Mouse (Mus musculus) macrophage (primary cell): ENCODE data around the gene Ralgps1. TPM values are rescaled to one million over a fixed set of nuclear protein-coding genes. Genes with fewer than 3 reads are reported as not detected.
A peak's percentile ranks its signal among the peaks of the same experiment; 100 is the strongest.

Source experiments
- H3K27ac ChIP-seq: fragments of 350-480 bp; formaldehyde crosslinking; 2 replicates; pipeline ENCODE4 v1.9.0; 2021
- H3K36me3 ChIP-seq: fragments of 350-480 bp; formaldehyde crosslinking; 2 replicates; pipeline ENCODE4 v1.9.0; 2021; ENCODE audit errors: inconsistent target
- H3K4me3 ChIP-seq: fragments of 350-480 bp; formaldehyde crosslinking; 2 replicates; pipeline ENCODE4 v1.9.0; 2021; ENCODE audit errors: inconsistent target
- H3K79me2 ChIP-seq: fragments of 350-480 bp; formaldehyde crosslinking; 2 replicates; pipeline ENCODE4 v1.9.0; 2021; ENCODE audit errors: inconsistent target
- WGBS: methylation state at CpG from one replicate; pipeline ENCODE4 v1.1.7; 2026; ENCODE audit warnings: inconsistent platforms; ENCODE audit not compliant: missing documents; 5-methylcytosine and 5-hydroxymethylcytosine counted together
- polyA plus RNA-seq: library from polyadenylated mRNA; stranded (reverse); fragments of 250-400 nt; gene quantifications from 3 replicates; pipeline ENCODE4 v1.2.4, GENCODE M21; 2018; ENCODE audit warnings: inconsistent platforms

Ralgps1 gene
- polyA plus RNA-seq, 1 experiment from 2014 or later, result 2.3 TPM

DNA sequence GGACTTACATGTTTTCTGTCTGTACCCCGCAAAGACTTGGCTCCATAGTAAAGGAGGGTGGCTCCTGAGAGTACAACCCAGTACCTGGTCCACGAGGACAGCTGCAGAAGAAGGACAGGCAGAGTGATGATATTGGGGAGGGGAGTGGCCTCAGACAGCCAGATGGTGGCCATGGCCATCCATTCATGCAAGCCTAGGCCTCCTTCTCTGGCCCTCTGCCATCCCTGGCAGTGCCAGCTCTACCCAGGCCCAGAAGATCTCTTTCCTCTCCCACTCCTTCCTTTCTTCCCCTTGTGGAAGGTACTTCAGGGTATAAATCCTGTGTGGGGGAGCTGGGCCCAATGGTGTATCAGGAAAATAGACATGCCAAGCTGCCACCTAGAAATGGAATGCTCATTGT, 228.0 kb downstream of the Ralgps1 start:
- 94% methylated on average over 2 of the region's 2 CpGs for WGBS
- no peak overlapping the region for H3K4me3 ChIP-seq
- no peak overlapping the region for H3K27ac ChIP-seq
- H3K79me2 ChIP-seq, result no peaks in the 10 kb centered on the region
- no peaks in the 10 kb centered on the region for H3K36me3 ChIP-seq

DNA sequence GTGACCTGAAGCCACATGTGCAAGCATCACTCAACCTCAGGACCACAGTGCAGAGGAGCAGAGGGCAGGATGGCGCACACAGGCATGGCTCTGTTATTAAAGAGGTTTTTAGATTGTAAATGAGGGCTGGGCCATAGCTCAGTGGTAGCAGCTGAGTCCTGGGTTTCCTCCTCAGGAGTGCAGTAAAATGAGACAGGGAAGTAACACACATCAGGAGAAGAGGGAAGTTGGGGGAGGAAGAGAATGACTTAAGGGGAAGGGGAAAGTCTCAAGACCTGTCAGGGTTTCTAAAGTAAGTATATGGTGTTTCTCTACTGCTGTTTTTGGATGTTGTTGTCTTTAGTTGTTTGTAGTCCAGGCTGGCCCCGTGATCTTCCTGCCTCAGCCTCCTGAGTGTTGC, 232.8 kb downstream of the Ralgps1 start:
- H3K36me3 ChIP-seq, result no peaks in the 10 kb centered on the region
- no peak overlapping the region; the same call in 1 of the 2 replicates for H3K27ac ChIP-seq
- 82% methylated on average over 2 of the region's 2 CpGs for WGBS
- H3K79me2 ChIP-seq, result no peaks in the 10 kb centered on the region
- H3K4me3 ChIP-seq, result no peak overlapping the region

DNA sequence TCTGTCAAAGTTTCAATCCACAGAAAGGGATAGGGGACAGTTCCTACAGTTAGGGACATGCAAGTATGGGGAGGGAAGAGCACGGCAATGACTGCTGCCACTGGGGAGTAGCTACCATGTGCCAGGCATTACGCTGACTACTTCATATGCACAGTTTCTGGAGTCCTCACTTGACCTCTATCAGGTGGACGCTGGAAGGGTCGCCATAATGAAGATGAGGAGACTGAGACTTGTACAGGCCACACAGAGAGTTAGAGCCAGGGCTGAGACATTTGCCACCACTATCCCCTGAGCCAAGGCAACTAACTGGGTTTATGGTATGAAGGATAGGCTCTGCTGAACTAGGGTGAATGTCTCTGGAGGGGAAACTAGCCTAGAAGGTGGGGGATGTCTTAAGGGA, 233.6 kb downstream of the Ralgps1 start:
- Histone ChIP-seq H3K4me3 (no peak overlapping the region), H3K27ac (no peak overlapping the region), H3K79me2 (no peaks in the 10 kb centered on the region), H3K36me3 (no peaks in the 10 kb centered on the region)
- 94% methylated on average over 4 of the region's 4 CpGs for WGBS

DNA sequence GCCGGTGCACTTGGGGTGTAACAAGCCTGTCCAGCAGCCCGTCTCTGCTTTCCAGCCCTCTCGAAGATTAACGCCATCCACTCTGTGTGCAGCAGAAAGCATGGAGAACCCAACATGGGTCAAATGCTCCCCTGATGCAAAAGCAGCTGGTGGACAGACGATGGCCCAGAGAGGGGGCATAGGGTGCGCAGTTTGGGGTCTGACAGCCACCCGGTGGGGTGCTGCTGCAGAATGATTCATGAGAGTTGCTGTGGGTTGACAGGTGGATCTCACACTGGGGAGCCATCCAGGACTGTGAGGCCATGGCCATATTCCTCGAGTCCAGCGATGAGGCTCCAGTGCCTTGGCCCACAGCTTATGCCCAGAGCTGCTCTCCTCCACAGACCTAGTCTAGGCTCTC, 234.0 kb downstream of the Ralgps1 start:
- no peaks in the 10 kb centered on the region for H3K36me3 ChIP-seq
- WGBS, result 97% methylated on average over 9 of the region's 9 CpGs
- no peak overlapping the region for H3K27ac ChIP-seq
- H3K79me2 ChIP-seq, result no peaks in the 10 kb centered on the region
- no peak overlapping the region for H3K4me3 ChIP-seq

DNA sequence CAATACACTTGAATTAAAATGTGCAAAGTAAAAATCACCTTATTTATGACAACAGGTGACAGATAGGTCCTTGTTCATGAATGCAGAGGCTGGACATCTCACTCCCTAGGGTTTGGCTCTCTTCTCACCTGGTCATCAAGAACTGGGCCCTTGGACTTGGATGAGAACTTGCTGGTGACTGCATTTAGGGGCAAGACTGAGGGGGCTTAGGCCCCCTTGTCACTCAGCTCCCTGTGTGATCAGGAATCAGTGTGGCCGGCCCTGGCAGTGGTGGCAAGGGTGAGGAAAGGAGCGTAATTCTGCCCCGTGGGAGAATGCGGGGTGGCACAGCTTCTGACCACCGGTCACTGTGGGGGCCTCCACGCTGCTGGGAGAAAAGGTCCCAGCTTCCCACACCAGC, 234.9 kb downstream of the Ralgps1 start:
- no peak overlapping the region for H3K27ac ChIP-seq
- no peak overlapping the region for H3K4me3 ChIP-seq
- no peaks in the 10 kb centered on the region for H3K79me2 ChIP-seq
- no peaks in the 10 kb centered on the region for H3K36me3 ChIP-seq
- WGBS, result 92% methylated on average over 5 of the region's 6 CpGs

DNA sequence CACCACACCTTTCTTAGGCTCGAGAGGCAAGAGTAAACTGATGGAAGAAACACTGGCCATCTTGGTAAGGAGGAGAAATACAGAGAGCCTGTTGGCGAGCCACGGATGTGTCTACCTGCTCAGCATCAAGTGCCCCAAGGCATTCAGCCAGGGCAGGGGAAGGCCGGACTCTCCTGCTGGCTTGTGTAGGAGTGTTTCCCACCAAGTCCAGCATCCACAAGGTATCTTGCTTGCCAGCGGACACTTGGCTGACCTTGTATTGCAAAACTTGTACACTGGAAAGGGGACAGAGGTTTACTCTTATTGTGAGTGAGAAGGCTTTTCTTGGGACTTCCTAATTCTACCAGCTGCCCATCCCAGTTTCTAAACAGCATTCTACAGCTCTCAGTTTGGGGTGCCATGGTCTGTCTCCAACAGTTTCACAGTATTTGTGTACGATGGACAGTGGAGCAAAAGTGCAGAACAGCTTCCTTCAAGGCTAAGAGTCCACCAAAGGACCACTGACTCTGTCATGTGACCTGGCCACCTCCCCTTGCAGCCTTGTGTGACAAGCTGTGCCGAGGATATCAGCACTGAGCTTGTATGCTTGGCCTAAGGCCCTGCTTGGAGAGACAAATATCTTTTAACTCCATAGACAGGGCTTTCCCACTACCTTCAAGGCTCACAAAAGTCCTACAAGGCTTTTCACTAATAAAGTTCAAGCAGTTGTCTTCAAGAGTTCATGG, 236.4 kb downstream of the Ralgps1 start:
- H3K79me2 ChIP-seq, result no peaks in the 10 kb centered on the region
- H3K36me3 ChIP-seq, result no peaks in the 10 kb centered on the region
- WGBS, result 79% methylated on average over 7 of the region's 7 CpGs
- H3K27ac ChIP-seq, result no peak overlapping the region
- no peak overlapping the region for H3K4me3 ChIP-seq

DNA sequence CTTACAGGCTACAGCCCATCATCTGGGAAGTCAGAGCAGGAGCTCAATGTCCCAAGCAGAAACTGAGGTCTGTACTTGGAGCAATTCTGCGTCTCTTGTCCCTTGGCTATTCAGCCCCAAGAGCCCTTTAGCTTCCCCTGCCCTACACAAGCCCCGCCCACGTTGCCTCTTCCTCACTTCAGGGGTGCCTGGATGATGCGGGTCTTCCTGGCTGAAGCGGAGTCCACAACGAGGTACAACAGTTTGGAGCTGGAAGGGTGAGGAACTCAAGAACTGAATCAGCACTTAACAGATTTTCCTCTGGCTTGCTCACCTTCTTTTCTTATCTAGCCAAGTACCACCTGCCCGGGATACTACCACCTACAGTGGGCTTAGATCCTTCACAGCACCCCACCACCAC, 239.0 kb downstream of the Ralgps1 start:
- no peak overlapping the region for H3K27ac ChIP-seq
- 14% methylated on average over 7 of the region's 7 CpGs for WGBS
- H3K4me3 ChIP-seq, result no peak overlapping the region
- H3K79me2 ChIP-seq, result no peaks in the 10 kb centered on the region
- H3K36me3 ChIP-seq, result no peaks in the 10 kb centered on the region

DNA sequence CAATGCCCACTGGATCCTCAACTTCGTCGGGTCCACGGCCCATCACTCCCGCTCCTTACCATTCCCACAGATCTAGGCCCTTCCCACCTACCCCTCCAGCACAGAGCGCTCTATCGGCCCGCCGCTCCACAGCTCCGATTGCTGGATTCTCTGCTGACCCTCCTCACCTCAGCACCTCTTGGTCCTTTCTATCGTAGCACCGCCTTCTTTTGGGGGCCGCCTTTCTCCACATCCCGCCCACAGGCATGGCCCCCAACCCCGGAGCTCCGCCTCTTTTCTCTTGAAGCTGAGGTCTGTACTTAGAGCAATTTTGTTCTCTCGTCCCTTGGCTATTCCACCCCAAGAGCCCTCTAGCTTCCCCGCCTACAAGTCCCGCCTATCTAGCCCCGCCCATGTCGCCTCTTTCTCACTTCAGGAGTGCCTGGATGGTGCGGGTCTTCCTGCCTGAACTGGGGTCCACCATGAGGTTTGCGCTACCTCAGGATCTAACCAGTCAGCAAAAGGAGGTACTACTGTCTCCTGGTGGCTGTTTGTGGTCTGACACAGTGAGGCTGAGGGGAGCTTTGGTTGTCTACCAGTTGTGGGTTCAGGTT, 239.7 kb downstream of the Ralgps1 start, which contains the start of gene Garnl3:
Gene Garnl3 (minus strand): TSS at position 155 of the 593 bp plus-strand sequence.
- Histone ChIP-seq H3K4me3 (peak within 1 kb of the TSS; percentile 43), H3K79me2 (no peaks in the 10 kb centered on the region), H3K27ac (peak within 1 kb of the TSS; percentile 54), H3K36me3 (no peaks in the 10 kb centered on the region)
- WGBS, result 2% methylated on average over 22 of the region's 22 CpGs

DNA sequence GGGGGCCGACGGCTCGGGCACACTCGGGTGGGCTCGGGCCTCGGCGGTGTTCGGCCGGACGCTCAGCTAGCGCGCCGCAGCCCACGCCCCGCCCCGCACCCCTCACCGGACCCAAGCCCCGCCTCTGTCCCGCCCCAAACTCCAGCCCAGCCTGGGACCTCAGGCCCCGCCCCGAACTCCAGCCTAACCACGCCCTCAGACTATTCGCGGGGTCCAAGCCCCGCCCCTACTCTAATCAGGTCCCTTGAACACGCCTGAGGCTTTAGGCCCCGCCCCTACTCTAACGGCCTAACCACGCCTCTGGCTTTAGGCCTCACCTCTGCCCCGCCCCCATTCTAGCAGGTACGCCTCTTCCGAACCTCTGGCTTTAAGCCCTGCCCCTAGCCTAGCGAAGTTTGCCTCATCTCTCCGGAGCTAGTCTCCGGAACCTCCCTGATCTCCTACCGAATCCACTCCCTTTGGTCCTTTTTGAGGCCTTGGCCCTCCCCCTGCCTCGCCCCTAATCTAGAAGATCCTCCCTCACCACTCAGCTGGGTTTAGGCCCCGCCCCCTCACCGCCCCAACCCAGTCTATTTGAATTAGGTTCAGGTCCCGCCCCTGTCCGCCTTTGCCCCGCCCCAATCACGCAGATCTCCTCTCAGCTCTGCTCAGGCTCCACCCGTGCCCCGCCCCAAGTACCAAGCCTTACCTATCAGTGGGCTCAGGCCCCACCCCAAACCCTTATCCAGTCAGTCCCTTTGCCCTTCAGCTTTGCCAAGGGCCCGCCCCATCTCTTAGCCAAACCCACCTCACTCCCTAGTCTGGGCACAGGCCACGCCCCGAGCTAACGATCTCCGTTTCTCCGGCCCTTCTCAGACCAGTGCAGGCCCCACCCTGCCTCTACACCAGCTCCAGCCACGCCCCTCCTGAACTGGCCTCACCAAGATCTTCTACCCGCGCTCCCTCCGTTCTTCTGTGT, 240.5 kb downstream of the Ralgps1 start:
- H3K36me3 ChIP-seq, result no peaks in the 10 kb centered on the region
- under 1% methylated on average over 47 of the region's 55 CpGs for WGBS
- H3K79me2 ChIP-seq, result no peaks in the 10 kb centered on the region
- peak overlapping the region; percentile 43 for H3K4me3 ChIP-seq
- H3K27ac ChIP-seq, result peak overlapping the region; percentile 54

DNA sequence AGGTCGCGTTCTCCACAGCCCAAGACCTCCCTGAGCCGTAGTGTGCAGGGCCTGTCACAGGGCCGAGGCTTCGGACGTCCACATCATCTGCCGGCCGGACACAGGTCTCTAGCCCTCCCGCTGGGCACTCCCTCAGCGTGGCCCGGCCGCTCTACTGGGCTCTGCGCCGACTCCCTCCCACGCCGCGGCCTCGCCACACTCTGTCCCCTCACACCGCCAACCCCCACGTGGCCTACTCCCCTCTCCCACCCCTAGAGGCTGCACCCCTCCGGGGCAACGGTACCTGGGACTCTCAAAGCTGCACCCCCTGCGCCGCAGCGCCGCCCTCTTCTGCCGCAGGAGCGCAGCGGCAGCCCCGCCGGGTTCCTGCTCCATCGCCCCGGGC, 241.2 kb downstream of the Ralgps1 start:
- peak overlapping the region; percentile 20 for H3K4me3 ChIP-seq
- H3K36me3 ChIP-seq, result no peaks in the 10 kb centered on the region
- 0% methylated on average over 31 of the region's 33 CpGs for WGBS
- H3K79me2 ChIP-seq, result no peaks in the 10 kb centered on the region
- H3K27ac ChIP-seq, result no peak overlapping the region

DNA sequence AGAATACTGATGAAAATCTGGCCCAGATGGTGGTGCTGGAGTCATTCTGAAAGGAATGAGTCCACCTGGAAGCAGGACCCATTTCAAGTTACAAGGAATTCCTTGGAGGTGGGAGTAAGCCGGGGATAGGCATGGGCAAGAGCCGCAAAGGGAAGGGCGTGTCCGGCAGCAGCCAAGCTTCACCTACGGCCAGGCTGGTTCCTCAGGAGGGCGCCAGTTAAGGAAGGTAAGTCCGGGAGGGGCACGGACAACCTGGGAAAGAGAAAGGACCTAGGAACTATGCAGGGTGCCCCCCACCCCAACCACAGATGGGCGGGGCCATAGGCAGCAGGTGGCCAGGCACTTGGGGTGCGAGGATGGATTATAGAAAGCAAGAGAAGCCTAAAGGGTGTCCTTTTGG, 241.6 kb downstream of the Ralgps1 start:
- H3K27ac ChIP-seq, result no peak overlapping the region
- H3K36me3 ChIP-seq, result no peaks in the 10 kb centered on the region
- H3K4me3 ChIP-seq, result peak overlapping the region; percentile 20
- 10% methylated on average over 10 of the region's 10 CpGs for WGBS
- H3K79me2 ChIP-seq, result no peaks in the 10 kb centered on the region

DNA sequence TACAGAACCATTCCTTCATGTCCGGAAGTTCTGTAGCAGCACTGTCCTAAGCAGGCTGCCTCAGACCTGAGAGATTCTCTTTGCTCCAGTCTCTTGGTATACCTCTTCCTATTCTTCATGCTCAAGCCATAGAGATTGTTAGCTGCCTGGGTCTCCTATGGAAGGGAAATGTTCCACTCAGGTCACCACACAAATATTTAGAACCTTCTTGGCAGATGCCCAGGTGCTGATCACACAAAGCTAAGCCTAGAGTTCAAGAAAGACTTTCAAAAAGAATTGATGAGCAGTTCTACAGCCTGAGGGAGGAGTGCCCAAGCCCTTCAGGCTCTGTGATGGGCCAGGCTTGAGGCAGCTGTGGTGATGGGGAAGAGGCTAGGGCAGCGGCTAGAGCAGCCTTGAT, 242.3 kb downstream of the Ralgps1 start:
- Histone ChIP-seq H3K4me3 (no peak overlapping the region), H3K36me3 (no peaks in the 10 kb centered on the region), H3K79me2 (no peaks in the 10 kb centered on the region), H3K27ac (no peak overlapping the region)
- WGBS, result 96% methylated on average over 2 of the region's 2 CpGs

DNA sequence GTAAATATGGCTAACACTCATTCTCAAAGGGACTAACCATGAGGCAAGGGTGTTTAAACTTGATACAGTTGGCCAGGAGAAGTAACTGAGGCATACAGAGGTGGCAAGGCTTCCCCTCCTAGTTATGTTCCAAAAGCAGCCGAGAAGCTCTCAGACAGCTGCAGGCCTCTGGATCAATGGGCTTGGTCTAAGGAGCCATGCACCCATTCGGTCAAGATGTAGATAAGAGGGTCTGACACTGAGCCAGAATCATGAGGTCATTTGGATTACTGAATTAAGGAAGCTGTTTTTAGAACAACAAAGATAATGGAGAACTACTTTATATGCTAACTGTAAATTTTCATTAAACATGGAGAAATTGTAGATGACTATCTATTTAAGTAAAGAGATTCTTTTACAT, 244.0 kb downstream of the Ralgps1 start:
- WGBS, result 96% methylated on average over 2 of the region's 2 CpGs
- Histone ChIP-seq H3K27ac (no peak overlapping the region), H3K79me2 (no peaks in the 10 kb centered on the region), H3K4me3 (no peak overlapping the region), H3K36me3 (no peaks in the 10 kb centered on the region)

DNA sequence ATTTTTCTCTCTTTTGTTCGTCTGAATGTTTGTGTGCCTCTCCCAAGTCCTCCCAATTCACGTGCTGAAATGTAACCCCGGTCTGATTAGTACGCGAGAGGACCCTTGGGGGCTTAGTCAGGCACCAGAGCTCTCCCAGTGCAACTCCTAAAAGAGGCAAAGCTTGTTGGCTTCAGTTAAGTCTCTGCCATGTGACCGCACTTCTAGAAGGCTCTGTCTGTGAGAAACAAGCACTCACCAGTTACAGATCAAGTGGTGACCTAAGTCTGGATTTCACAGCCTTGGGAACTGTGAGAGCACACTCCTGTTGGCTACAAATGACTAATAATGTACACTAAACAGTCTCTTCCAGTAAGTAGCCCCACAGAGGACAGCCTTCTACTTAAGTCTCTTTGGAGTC, 248.4 kb downstream of the Ralgps1 start:
- Histone ChIP-seq H3K79me2 (no peaks in the 10 kb centered on the region), H3K36me3 (no peaks in the 10 kb centered on the region), H3K27ac (no peak overlapping the region), H3K4me3 (no peak overlapping the region)
- WGBS, result 89% methylated on average over 6 of the region's 6 CpGs

DNA sequence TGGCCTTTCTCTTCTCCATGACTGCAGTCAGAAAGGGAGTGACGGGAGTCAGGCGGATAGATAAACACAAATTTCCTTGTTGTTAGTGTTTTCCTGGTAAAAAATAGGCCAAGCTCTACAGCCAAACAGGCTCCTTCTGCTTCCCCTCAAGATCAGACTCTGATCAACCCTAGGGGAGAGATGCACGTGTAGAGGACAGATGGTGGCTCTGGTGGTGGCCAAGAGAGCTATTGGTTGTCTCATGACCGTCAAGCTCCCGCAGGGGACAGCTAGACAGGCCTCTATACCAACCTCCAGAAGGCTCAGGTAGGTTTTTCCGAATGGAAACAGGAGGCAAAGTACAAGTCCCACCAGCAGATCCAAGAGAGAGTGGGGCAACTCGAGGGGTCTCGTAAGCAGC, 270.8 kb downstream of the Ralgps1 start:
- H3K36me3 ChIP-seq, result no peaks in the 10 kb centered on the region
- no peaks in the 10 kb centered on the region for H3K79me2 ChIP-seq
- no peak overlapping the region for H3K4me3 ChIP-seq
- H3K27ac ChIP-seq, result no peak overlapping the region
- 89% methylated on average over 8 of the region's 8 CpGs for WGBS
